Mouse (Mus musculus) lung, adult 2 months (tissue): ENCODE measurements around the gene Olfr630. TPM values are rescaled to one million over a fixed set of nuclear protein-coding genes. Genes with fewer than 3 reads are reported as not detected.
"Not testable (repeated sequence)": the region's sequence is repeated elsewhere in the genome, so short reads cannot be mapped to it uniquely, and the experiment has no call there.

ENCODE experiments used
- DNase-seq: peaks from one replicate; pipeline ENCODE4 v3.0.0; 2022
- H3K4me1 ChIP-seq: fragments of 200-500 bp; 2 replicates; pipeline ENCODE4 v1.6.1; 2011; ENCODE audit warnings: low read length; ENCODE audit not compliant: control insufficient read depth, insufficient read depth
- H3K4me3 ChIP-seq: fragments of 200-500 bp; replicated peaks from 2 replicates; pipeline ENCODE3; 2011; ENCODE audit warnings: low read depth, mild to moderate bottlenecking, control low read depth, low read length; ENCODE audit errors: extremely low read depth
- CTCF ChIP-seq: fragments of 200-500 bp; IDR thresholded peaks from 2 replicates; pipeline ENCODE4 v1.5.1; 2011; ENCODE audit warnings: mild to moderate bottlenecking, low read length, control low read depth; ENCODE audit not compliant: insufficient read depth
- POLR2A ChIP-seq: fragments of 200-500 bp; IDR thresholded peaks from 2 replicates; pipeline ENCODE4 v1.6.1; 2011; ENCODE audit warnings: low read depth, mild to moderate bottlenecking, control low read depth, low read length, borderline replicate concordance; ENCODE audit errors: extremely low read depth
- WGBS: fragments of 180-500 bp; shearing (Covaris S2); methylation state at CpG from one replicate; pipeline ENCODE4 v1.1.7; 2018; 5-methylcytosine and 5-hydroxymethylcytosine counted together
- polyA plus RNA-seq: library from polyadenylated mRNA; depleted of rRNA; stranded (reverse); fragments of >200 nt; gene quantifications from 2 replicates; pipeline ENCODE4 v1.2.3, GENCODE M21; 2012; rRNA removed

The Olfr630 gene
- not detected in 2 replicates for polyA plus RNA-seq

- no peak within 1 kb of the TSS for H3K4me3 ChIP-seq
- H3K4me1 ChIP-seq: no peaks in the 10 kb centered on the region
- no peak for DNase-seq
- no peak for TF ChIP-seq CTCF
- no peak for TF ChIP-seq POLR2A
- 41% methylated on average over 2 of the region's 2 CpGs for WGBS
Measured at GRCm38 (mm10) chr7:103757233-103757632, at the start of gene Olfr630. Gene Olfr630 (minus strand): TSS chr7:103757333.

GRCm38 (mm10) chr7:103806856-103807255 lies 49.7 kb upstream of the Olfr630 start:
- no peak for TF ChIP-seq POLR2A
- TF ChIP-seq CTCF: no peak
- 56% methylated on average over 1 of the region's 1 CpGs for WGBS
- Histone ChIP-seq H3K4me1 (no peaks in the 10 kb centered on the region), H3K4me3 (no peak overlapping the region)
- no peak for DNase-seq

- no peaks in the 10 kb centered on the region for H3K4me1 ChIP-seq
- no peak for DNase-seq
- no peak overlapping the region for H3K4me3 ChIP-seq
- WGBS: 24% methylated on average over 4 of the region's 4 CpGs
- TF ChIP-seq POLR2A (no peak), CTCF (no peak)
Measured at GRCm38 (mm10) chr7:103792669-103793388, 35.7 kb upstream of the Olfr630 start.

- WGBS: 67% methylated on average over 3 of the region's 3 CpGs
- DNase-seq: no peak
- TF ChIP-seq CTCF: no peak
- no peak for TF ChIP-seq POLR2A
- Histone ChIP-seq H3K4me1 (no peaks in the 10 kb centered on the region), H3K4me3 (no peak within 1 kb of the TSS)
Measured at GRCm38 (mm10) chr7:103791721-103792120, 34.6 kb upstream of the Olfr630 start, which contains the start of gene Olfr67. Gene Olfr67 (minus strand): TSS chr7:103791821.

- WGBS: 73% methylated on average over 3 of the region's 3 CpGs
- TF ChIP-seq CTCF (no peak), POLR2A (no peak)
- no peaks in the 10 kb centered on the region for H3K4me1 ChIP-seq
- no peak within 1 kb of the TSS for H3K4me3 ChIP-seq
- DNase-seq: no peak
Measured at GRCm38 (mm10) chr7:103779598-103779997, 22.5 kb upstream of the Olfr630 start, which contains the start of gene Olfr68. Gene Olfr68 (minus strand): TSS chr7:103779698.

GRCm38 (mm10) chr7:103777652-103778051 lies 20.5 kb upstream of the Olfr630 start:
- DNase-seq, H3K4me3 ChIP-seq, H3K4me1 ChIP-seq: not testable (repeated sequence)
- 75% methylated on average over 4 of the region's 4 CpGs for WGBS

- TF ChIP-seq POLR2A: no peak
- no peak for TF ChIP-seq CTCF
- Histone ChIP-seq H3K4me3 (no peak within 1 kb of the TSS), H3K4me1 (no peaks in the 10 kb centered on the region)
- DNase-seq: no peak
- WGBS: 70% methylated on average over 2 of the region's 2 CpGs
Measured at GRCm38 (mm10) chr7:103771494-103771893, 14.4 kb upstream of the Olfr630 start, which contains the start of gene Olfr69. Gene Olfr69 (minus strand): TSS chr7:103771594.

- H3K4me1 ChIP-seq, H3K4me3 ChIP-seq, DNase-seq: not testable (repeated sequence)
- WGBS: 74% methylated on average over 6 of the region's 6 CpGs
Measured at GRCm38 (mm10) chr7:103767687-103768086, 10.6 kb upstream of the Olfr630 start.

- not testable (repeated sequence) for DNase-seq, H3K4me3 ChIP-seq, H3K4me1 ChIP-seq
- 58% methylated on average over 6 of the region's 6 CpGs for WGBS
Measured at GRCm38 (mm10) chr7:103762212-103762611, 5.1 kb upstream of the Olfr630 start.

GRCm38 (mm10) chr7:103744843-103745242 lies 12.3 kb downstream of the Olfr630 start, which contains the start of gene Olfr629:
Gene Olfr629 (minus strand): TSS chr7:103744943.
- no peak within 1 kb of the TSS for H3K4me3 ChIP-seq
- H3K4me1 ChIP-seq: no peaks in the 10 kb centered on the region
- 73% methylated on average over 2 of the region's 2 CpGs for WGBS
- DNase-seq: no peak
- TF ChIP-seq POLR2A (no peak), CTCF (no peak)
